Mouse (Mus musculus) gastrocnemius, adult 18-20 months (tissue): ENCODE results near the gene Fam192a. TPM values are rescaled to one million over a fixed set of nuclear protein-coding genes. Genes with fewer than 3 reads are reported as not detected.

ENCODE experiments used
- DNase-seq: peaks from one replicate; pipeline ENCODE4 v3.0.0; 2021; ENCODE audit warnings: low spot score
- total RNA-seq, 2 experiments: library from RNA; stranded (reverse); gene quantifications; 2 replicates each; pipeline ENCODE4 v1.2.3; 2021

The Fam192a gene
- total RNA-seq, 2 experiments from 2014 or later = 18.0 to 22.8 TPM

DNA sequence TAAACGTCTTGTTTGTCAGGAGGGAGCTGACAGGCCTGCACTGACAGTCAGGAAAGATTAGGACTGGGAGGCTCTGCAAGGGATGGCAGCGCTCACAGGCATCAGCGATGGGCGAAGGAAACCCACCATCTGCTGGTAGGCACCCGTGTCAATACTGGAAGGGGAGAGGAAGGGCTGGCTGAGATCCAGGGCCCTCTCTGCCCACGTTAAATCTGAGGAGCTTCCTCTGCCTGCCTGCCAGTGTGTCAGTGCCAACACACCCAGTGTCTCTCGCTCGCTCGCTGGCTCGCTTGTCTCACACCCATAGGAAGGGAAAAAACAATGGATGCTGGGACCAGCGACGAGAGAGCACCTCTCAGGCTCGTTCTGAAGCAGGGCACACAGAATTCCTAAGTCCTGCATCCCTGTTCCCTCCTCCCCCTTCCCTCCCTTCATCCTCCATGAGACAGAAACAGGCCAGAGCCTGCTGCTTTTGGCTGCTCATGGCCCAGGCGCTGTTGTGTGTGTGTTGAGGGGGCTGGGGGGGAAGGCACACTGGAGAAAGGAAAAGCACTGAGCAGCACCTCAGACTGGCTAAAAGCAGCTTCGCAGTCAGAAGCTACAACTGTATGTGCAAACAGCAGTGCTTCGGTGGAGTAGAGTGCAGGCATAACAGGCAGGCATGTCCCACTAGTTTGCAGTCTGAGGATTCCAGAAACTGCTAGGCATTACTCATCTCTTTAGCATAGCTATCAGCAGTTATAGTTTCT, 27.5 kb downstream of the Fam192a start:
- DNase-seq = no peak

DNA sequence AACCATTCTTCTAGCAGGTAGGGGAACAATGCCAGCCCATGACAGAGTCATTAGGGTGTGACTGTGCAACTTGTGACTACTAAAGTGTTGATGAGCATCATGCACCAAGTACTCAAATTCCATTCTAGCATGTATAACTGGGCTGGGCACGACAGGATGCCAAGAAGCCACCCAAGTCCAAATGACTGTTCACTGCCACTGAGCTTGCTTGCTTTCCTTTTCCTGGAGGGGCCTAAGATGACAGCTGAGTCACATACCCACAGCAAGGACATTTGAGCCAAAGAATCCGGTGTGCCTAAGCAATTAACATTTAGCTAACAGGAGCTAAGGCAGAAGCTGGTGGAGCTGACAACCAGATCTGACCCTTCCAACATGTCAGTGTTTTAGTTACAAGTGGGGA, 29.9 kb downstream of the Fam192a start:
- DNase-seq = peak; percentile 41

DNA sequence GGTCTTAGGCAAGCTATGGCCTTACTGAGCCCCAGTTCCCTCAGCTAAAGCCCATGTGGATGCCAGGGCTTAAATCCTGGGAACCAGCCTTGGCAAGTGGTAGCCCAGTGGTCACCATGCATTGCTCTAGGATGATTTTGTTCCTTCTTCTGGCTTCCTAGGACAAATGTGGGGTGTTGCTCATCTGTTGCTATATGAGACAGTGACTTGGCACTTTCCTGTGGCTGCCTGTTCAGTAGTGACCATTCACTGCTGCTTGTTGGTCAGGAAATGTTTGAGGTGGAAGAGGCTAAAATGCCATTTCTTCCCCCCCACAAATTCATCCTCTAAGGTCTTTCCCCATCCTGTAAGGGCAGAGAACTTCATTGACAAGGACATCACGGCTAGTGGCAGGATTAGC, 32.4 kb downstream of the Fam192a start:
- DNase-seq = no peak

DNA sequence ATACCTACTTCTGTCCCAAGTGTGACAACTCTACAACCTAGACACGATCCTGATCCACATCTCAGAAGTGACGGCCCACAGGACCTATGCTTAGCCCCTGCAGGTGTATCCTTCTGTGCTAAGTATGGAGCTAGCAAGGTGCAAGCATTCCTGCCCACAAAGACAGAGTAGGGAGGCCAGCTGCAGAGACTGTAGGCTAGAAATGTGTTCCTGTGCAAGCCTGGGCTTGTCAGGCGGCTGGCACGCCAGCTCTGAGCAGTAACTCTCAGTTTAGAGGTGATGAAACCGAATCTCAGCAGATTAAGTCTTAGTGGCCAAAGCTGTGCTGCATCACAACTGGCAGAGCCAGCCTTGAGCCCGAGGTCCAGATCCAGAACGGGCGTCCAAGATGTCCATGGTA, 33.7 kb downstream of the Fam192a start:
- peak; percentile 20 for DNase-seq

DNA sequence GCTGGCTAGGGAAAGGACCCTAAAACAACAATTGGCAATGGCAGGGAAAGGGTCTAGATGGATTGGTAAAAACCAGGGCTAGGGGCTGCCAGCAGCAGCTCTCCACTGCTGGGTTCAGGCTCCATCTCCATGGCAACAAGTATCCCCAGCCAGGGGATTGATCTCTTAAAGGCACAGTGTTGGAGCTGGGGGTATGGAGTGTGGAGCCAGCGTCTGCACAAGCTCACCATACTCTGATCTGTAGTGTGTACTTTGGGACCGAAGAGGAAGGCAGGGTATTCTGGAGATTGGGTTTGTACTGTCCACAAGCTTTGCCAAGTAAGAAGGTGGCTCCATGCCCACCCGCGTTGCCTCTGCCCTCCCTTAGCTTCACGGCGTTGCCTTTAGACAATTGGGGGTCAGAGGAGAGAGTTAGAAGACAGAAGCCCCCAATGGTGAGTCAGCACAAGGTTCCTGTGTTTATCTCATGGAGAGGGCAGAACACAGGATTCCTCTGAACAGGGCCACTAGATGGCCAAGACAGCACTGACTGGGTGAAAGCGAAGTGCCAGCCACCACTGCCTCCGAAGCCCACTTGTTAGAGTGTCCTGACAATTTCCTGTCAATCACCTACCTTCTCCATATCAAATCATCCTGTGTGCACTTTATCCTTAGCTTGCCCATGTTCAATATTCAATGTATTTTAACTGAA, 34.5 kb downstream of the Fam192a start:
- no peak for DNase-seq

DNA sequence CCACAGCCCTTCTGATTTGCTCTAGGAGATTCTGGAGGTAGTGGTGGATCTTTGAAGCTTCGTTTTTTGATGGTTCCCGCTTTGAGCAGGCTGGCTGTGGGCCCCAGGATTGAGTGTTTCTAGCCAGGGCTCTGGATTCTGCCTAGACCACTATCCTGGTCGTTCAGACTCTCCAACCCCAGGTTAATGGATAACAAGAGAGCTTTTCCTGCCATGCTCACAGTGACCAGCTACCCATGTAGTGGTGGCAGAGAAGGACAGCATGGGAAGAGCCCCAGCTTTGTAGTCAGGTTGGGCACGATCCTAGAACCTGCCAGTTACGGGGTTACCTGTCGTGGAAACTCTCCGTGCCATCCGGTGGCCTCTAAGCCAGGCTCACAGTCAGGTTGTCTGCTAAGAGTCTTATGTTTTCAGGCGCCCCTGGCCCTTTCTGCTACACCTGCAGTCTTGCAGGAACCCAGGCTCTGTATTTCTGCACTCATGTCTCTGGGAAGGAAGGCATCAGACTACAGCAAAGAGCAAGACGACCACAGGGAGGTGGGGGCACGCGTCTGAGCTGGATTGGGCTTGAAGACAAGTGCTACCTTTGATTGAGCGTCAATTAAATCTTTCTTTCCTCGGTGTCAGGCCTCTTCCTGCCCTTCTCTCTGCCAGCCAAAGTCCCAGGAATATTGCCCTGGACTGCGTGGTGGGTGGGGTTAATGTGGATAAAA, 35.2 kb downstream of the Fam192a start:
- no peak for DNase-seq

DNA sequence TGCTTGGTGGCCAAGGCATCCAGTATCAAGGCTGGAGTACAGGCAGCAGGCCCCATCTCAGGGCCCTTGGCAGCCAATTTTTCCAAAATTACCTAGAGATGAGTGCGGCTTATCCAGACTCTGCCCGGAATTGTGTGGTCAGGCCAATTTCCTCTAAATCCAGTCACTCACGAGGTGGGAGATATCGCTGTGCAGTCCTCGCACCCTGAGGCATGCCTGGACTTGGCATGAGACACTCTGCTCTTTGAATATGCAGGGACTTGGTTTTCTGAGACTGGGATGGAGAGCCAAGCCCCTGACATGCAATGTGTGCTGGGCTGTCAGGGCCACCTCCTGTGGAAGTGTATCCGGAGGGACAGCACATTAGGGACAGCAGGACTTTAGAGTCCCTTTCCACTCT, 35.8 kb downstream of the Fam192a start:
- no peak for DNase-seq

DNA sequence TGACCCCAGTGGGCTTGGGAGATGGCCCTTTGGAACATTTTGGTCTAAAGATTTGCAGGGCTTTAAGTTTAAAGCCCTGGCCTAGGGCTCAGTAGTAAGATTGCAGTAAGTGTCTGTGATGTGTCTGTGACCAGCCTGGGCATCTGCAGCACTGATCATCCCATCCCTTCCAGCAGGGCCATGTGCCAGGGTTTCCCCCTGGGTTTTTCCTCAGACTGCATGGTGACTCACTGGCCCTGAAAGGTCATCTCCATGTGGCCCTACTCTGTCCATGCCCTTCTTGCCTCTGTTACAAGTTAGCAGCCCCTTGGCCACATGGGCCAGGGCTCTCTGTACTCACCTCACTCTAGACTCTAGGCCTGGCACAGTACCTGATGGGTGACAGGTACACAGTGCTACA, 37.4 kb downstream of the Fam192a start:
- no peak for DNase-seq

DNA sequence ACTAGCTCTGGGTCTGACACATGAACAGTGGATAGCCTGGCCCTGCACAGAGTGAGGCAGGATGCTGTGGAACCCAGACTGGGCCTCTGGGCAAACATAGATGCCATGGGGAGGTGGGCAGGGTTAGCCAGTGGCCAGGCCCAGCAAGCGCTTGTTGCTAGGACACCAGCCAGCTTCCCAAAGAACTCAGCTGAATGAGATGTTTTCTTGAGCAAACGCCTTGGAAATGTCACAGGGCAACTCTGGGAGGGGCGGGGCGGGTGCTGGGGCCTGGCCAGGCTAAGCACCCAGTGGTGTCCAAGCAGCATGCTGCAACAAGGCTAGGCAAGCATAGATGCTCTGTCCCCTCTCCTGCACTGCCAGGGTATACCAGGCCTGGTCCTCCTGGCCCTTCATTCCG, 40.5 kb downstream of the Fam192a start:
- DNase-seq = no peak

DNA sequence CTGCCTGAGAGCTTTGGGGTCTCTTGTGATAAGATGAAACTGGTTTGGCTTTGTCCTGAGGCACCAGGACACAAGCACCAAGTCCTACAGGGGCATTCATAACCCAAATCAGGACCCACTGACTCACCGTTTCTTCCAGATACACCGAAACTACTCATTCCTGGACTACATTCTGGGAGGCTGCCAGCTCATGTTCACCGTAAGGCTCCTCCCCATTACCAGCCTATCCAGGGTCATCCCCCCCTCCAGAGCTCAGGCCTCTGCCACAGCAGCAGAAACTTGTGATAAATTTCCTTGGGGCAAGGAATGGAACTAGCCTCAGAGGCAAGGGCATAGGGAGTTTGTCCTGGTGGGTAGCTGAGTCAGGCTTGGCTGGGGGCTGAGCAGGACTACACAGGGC, 44.5 kb downstream of the Fam192a start:
- DNase-seq = no peak

DNA sequence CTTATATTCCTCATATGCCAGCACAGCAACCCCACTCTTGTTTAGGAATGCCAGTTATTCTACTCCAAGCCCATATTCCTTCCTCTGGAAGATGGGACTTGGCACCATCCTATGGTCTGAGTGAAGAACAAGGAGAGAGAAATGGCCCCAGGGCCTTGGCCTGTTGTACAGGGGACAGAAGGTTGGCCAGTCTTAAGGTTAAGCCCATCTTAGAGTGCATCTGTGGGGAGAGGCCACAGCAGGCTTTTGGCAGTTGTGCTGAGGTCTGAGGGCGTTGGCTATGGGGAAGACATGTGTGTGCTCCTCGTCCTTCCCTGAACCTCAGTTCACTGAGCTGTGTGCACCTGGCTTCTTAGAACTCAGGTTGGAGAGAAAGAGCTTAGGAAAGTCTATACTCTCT, 49.1 kb downstream of the Fam192a start:
- no peak for DNase-seq

DNA sequence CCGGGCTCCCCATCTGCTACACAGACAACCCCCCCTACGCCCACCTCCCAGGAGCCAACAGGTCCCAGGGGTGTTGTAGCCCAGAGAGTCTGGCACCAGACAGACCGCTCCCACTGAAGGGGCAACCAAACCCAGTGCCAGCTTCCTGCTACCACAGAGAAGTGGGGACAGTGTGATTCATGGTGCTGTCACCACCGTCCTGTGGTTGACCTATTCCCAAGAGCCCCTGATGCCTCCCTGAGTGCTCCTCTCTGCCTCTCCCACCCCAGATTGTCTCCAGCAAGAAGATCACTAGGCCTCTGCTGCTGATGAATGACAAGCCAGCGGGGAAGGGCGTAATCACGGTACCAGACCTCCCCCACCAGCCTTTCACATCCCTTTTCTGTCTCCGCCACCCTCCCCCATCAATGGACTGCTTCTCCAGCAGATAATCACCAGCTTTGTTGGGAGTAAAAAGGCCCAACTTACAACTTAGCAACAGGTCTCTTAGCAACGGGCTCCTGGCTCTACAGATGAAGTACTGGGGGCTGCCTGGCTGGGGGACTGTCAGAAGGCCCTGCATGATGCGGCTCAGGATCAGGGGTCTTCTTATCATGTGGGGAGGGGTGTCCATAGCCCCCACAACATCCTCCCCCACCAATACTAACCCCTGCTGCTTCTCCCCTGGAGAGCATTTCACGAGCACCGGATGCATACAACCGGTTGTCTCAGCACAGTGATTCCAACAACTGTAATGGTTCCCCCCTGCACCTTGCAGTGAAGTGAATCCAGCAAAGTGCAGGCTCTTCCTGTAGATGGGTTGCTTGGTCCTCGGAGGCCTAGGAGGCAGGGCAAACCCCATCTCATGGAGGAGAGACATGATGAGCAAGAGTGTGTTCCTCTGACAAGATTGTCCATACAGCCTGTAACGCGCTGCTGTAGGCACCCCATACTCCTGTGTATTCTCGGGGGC, 50.0 kb downstream of the Fam192a start:
- DNase-seq = no peak

DNA sequence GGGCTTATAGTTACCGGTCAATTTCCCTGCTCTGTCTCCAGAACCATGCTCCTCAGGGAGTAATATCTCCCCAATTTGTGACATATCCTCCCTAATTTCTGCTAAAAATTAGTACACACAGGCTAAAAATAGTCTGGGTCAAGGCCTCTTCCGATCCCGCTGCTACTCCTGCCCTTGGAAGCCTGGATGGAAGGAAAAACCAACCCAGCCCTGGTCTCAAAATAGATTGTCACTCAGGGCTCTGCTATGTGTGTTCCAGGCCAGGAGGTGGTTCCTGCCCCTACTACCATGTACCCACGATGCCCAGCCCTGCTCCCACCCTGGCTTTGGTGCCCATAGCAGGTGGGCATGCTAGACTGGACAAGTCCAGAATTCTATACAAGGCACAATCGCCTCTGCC, 51.8 kb downstream of the Fam192a start:
- DNase-seq = peak; percentile 72

DNA sequence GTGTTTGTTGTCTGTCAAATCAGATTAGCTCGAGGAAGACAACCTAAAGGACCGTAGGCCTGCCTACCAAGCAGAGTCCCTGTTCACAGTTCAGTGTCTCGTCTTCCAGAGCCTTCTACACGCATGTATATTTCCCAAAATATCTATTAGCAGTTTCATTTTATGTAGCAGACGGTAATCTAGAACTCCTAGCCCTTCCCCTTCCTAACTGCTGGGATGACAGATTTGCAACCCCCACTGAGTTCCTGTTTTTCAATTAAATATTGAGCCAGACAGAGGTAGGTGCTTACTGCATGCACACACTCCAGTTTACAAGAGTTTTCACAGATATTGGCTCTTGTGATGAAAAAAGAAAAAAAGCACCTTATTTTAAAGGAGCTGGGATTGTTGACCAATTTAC, 52.3 kb downstream of the Fam192a start:
- DNase-seq = no peak

DNA sequence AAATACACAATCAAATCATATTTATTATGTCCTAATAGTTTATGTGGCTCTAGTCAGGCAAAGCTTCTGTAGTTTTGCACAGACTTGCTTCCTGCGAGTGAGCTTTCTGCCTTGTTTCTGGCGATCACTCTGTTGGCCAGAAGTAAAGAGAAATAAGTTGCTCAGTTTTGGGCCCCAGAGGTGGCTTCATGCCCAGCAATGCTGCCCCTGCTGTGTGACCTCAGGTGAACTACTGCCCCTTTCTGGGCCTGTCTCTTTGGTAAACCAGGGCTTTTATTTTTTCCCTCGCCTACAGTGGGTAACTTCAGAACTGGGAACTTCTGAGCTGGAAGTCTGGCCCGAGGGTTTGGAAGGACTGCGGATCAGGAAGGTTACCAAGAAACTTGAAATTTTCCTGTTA, 52.8 kb downstream of the Fam192a start:
- no peak for DNase-seq

DNA sequence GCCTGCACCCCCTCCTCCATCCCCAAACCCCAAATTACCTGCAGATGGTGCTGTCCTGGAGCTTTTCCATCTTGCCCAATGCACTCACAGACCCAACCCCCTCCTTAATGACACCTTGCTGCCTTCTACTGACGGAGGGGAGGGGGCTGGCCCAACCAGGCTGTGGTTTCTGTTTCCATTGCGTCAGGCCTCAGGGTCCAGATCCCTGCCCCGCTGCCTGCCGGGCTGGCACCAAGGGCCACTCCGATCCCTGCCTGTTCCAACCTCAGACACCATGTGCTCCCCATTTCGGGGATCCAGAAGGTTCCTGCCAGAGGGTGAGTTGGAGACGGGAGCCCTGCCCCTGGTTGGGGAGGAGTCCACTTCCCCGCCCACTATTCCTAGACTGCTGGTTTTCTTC, 57.8 kb downstream of the Fam192a start:
- DNase-seq = no peak

DNA sequence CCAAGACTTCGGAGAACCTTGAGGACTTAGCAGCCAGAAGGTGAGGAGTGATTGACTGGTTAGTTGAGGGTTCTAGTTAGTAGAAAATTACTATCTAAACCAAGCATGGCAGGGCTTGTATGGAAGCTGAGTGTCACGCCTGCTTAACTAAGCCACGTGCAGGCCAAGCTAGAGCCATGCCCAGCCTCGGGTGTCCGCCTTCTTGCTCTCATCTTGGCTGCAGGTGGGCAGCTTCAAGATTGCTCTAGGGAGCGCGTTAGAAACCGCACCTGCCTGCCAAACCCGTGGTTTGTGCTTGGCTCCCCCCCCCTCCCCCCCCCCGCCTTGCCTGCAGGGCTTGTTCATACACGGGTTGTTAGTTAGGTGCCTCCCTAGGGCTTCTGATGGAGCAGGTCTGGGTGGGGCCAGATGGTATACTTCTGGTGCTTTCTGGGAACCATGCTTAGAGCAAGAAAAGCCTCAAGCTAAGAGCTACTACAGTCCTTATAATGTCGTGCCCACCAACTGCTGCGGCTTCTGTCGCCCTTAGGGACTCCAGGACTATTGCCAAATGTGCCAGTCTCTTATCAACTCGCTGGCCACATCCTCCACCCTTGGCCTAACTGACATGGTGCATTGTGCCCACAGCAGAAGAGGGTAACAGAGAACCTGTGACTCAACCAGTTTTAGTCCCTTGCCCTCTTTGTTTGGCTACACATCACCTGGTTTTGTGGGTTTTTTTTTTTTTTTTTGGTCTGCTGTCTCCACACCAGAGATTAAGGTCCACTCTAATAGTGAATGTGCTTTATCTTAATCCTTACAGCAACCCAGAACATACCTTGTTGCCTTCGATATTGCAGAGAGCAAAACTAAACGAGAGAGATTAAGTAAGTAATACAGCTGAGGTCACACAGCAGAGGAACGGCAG, 60.7 kb downstream of the Fam192a start:
- DNase-seq = no peak

DNA sequence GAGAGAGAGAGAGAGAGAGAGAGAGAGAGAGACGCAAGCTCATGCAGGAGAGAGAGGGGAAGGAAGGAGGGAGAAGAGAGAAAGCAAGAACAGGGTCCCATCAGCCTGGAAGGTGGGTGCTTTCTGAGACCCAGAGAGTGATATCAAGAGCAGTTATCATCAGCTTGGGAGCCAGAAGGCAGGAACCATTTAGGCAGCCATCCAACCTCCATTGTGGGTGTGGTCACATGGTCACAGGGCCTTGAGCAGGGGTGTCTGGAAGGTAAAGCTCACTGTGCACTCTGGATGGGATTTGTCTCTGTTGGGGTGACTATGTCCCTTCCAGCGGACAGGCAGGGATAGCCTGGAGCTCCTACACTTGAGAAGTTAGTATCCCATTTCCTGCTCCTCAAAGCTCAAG, 61.8 kb downstream of the Fam192a start:
- no peak for DNase-seq

DNA sequence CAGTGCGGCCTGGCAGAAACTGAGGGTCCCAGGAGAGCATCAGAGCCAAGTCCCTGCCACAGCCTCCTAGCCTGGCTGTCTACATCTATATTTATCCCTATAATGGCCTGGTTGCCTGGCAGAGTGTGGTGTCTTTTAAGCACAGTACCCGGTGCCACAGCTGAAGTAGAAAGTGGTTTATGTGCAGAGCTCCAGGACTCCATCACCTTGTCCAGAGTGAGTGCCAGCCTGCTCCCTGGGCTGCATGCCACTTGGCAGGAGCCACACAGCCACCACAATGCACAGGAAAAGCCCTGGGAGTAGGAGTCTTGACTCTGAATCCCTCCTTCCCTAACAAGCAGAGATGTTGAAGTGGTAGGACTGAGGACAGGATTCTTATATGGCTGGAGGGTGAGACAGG, 64.3 kb downstream of the Fam192a start:
- DNase-seq = no peak

DNA sequence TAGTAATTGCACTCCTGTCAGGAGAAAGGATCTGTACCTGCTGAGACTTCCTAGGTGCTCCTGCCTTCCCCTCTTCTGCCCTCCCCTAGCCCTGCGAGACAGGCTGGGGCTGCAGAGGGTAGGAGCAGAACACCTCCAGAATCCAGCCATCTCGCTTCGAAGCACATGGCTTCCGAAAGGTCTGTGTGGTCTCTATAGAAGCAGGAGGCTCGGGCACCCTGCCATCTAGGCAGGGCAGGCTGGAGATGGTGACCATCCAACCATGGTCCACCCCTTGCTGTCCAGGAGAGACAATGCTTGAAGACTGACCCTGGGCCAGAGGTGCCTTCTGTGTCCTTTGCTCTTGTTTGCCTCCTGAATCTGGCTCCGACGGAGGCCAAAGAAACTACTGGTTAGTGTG, 66.2 kb downstream of the Fam192a start:
- DNase-seq = no peak

DNA sequence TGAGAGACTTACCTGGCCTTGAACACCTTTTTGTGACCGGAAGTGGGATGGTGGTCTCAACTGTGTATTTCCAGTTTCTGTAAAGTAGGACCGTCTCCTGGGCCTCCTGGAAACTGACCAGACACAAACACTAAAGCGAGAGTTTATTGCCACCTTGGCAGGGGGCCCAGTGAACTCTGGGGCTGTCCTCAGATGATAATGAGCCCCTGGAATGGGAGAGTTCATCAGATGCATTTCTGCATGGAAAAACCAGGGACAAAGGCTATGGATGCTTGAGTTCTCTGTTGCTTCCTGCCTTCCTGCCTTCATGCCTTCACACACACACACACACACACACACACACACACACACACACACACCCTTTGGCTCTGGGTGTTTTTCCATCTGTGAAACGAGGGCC, 67.2 kb downstream of the Fam192a start:
- DNase-seq = no peak
